Mouse (Mus musculus): ENCODE measurements at regions not wholly inside any gene's neighbourhood (a gene's known extent, or its start where the extent isn't known, plus 50 kb on each side); places are given as distances from the start of the nearest gene placed in this dataset.

DNA sequence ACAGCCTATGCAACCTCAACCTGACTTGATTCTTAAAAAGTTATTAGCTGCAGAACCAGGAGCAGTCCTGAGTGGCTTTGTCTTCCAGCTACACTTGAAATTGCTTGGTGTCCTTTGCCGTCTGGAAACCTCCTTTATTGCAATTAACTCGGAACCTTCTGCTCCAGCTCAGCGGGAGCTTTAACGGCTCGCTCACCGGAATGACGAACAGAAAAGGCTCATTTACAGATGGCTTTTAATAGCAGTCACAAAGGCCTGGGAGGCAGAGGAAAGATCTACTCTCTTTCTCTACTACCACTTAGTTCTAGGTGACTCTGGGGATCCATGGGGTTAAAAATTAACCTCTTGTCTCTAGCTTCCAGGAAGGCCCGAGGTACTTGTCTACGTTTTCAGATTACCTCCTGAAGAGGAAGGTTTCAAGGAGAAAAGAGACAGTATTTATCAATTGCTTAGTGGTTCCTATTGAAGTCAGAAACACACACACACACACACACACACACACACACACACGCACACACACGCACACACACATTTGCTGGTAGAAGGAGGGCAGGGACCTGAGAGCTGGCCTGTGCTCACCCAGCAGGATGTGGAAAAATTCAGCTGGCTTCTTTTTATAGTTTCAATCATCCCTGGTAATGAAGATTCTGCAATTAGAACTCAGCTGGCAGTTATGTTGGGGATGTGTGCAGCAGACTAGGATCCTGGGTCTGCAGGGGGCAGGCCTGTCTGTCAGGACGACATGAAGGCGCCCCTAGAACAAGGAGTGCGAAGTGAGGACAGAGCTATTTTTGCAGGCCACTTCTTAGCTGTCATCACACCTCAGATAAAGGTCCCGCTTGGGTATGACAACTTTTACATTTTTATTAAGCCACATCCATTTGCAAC lies 62.4 kb upstream of the Man1a2 start:
- WGBS, result 48% methylated on average over 15 of the region's 15 CpGs
- Histone ChIP-seq H3K27ac (no peak overlapping the region), H3K4me3 (no peak overlapping the region), H3K36me3 (no peaks in the 10 kb centered on the region), H3K9ac (no peak overlapping the region), H3K9me3 (no peaks in the 10 kb centered on the region), H3K27me3 (no peaks in the 10 kb centered on the region), H3K4me1 (no peaks in the 10 kb centered on the region), H3K4me2 (no peak overlapping the region)
- no peak for ATAC-seq (ENCODE audit: insufficient number of reproducible peaks, low FRiP score, low TSS enrichment, low read depth)

DNA sequence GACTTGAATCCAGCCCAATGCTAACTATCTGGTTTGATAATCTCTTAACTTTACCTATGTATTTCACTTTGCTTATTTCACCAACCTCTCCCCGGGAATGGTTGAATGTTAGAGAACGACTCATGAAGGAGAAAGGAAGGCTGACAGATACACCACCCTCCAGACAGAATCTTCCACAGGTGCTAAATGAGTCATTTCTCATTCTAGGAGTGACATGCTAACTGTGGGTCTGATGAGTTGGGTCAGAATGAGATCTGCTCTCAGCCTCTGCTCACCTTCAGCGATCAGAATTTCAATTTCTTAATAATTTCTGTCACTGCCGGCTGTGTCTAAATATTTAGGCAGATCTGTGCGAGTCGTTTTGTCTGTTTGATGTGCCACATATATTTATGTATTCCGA lies 52.4 kb upstream of the Man1a2 start:
- 84% methylated on average over 7 of the region's 7 CpGs for WGBS
- ATAC-seq (ENCODE audit: insufficient number of reproducible peaks, low FRiP score, low TSS enrichment, low read depth), result no peak
- no peak overlapping the region for H3K9ac ChIP-seq
- H3K27me3 ChIP-seq, result no peaks in the 10 kb centered on the region
- H3K27ac ChIP-seq, result no peak overlapping the region
- H3K9me3 ChIP-seq, result no peaks in the 10 kb centered on the region
- H3K4me2 ChIP-seq, result no peak overlapping the region
- peaks cover 6% of the 10 kb centered on the region; the same call in 1 of the 2 replicates for H3K4me1 ChIP-seq
- no peaks in the 10 kb centered on the region for H3K36me3 ChIP-seq
- H3K4me3 ChIP-seq, result no peak overlapping the region

- H3K9ac ChIP-seq, result no peak overlapping the region
- no peaks in the 10 kb centered on the region for H3K27me3 ChIP-seq
- H3K9me3 ChIP-seq, result no peaks in the 10 kb centered on the region
- H3K4me2 ChIP-seq, result no peak overlapping the region
- no peak overlapping the region for H3K4me3 ChIP-seq
- ATAC-seq (ENCODE audit: insufficient number of reproducible peaks, low FRiP score, low TSS enrichment, low read depth), result no peak
- no peaks in the 10 kb centered on the region for H3K36me3 ChIP-seq
- WGBS, result 71% methylated on average over 3 of the region's 3 CpGs
- H3K4me1 ChIP-seq, result peaks cover 6% of the 10 kb centered on the region; the same call in 1 of the 2 replicates
- H3K27ac ChIP-seq, result no peak overlapping the region
Measured at GRCm38 (mm10) chr3:100736539-100736938, 51.2 kb upstream of the Man1a2 start.

All from limb, embryonic 15.5 days (tissue).